In the genomic region with DNA sequence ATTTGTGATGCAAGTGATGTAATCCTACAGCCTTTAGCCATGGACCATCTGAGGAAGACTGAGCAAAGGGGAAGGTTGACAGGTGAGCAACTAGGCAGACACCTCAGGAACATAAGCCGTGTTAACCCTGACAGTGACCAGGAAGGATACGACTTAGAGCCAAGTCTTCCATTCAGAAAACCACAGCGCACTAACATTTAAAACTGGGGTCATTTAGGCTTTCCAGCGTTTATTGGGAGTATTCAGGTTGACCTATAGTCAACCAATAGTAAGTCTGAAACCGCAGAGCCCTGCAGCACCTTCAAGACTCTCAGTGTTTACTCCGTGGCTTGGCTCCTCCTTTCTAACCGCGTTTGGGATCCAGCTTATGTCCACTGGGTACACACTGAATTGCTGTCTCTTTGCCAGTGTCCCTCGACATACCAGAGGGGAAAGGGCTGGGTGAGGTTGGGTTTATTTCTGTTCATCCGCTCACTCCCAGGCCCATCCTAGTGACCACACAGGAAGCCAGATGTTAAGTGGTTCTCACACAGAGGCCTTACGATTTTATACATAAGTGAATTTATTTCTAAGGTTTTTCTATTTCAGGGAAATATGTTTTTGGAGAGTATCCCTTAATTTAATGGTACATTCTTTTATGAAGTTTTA, we compare ENCODE assay signal across 23 mouse cellular contexts. TPM values are rescaled to one million over a fixed set of nuclear protein-coding genes. Genes with fewer than 3 reads are reported as not detected.
A peak's percentile ranks its signal among the peaks of the same experiment; 100 is the strongest.
DNase-seq lines count a peak whose midpoint lies in the region; ATAC-seq and TF ChIP-seq lines count a peak whose summit lies in the region.
"Had no signal": no experiment of that assay in that cellular context is flagged by ENCODE, and none has a peak within 500 bp of the region (broad histone marks: within the 10 kb centered on the region; RNA-seq: fewer than 3 reads in every experiment).

No protein-coding gene starts in this region.

- 0 out of 2 replicates have a peak overlapping the region, but pooled peaks have one; percentile 20 for H3K4me3 ChIP-seq in E14TG2a.4 (replicated peaks; ENCODE audit: low read length)
- no peak overlapping the region for H3K4me3 ChIP-seq in forebrain, embryonic 15.5 days
- H3K4me3 ChIP-seq: embryonic facial prominence, embryonic 10.5 days; forebrain, embryonic 13.5 days; heart, adult 2 months; heart, embryonic 15.5 days; hindbrain, embryonic 15.5 days had no signal

- intact Hi-C loops in left cerebral cortex, postnatal 25 days (cut with DNase I): no loop called here

- peaks cover 71% of the 10 kb centered on the region for H3K4me1 ChIP-seq in E14TG2a.4 (replicated peaks; ENCODE audit: low read depth, low read length)
- H3K4me1 ChIP-seq in forebrain, embryonic 15.5 days: no peaks in the 10 kb centered on the region
- H3K4me1 ChIP-seq: embryonic facial prominence, embryonic 10.5 days; forebrain, embryonic 13.5 days; heart, embryonic 15.5 days; hindbrain, embryonic 15.5 days had no signal

- ATAC-seq in common myeloid progenitor, adult 5-6 weeks (replicated peaks; ENCODE audit: low read depth, poor library complexity, severe bottlenecking): peak; percentile 76
- no peak for ATAC-seq in forebrain, embryonic 15.5 days (replicated peaks)
- ATAC-seq: activated CD4-positive, CD25-positive, alpha-beta regulatory T cell, adult 4 months; CD4-positive, CD25-positive, alpha-beta regulatory T cell, adult 4 months; forebrain, embryonic 13.5 days; intestine, embryonic 16.5 days had no signal

- no peak overlapping the region for H3K27ac ChIP-seq in forebrain, embryonic 15.5 days (replicated peaks)
- H3K27ac ChIP-seq: embryonic facial prominence, embryonic 10.5 days; forebrain, embryonic 13.5 days; heart, adult 2 months; heart, embryonic 15.5 days; hindbrain, embryonic 15.5 days had no signal

- no peaks in the 10 kb centered on the region for H3K9me3 ChIP-seq in E14TG2a.4 (ENCODE audit: low read length)
- H3K9me3 ChIP-seq in forebrain, embryonic 15.5 days: no peaks in the 10 kb centered on the region
- H3K9me3 ChIP-seq: embryonic facial prominence, embryonic 10.5 days; forebrain, embryonic 13.5 days; heart, embryonic 15.5 days; hindbrain, embryonic 15.5 days had no signal

- no peak overlapping the region for H3K9ac ChIP-seq in forebrain, embryonic 15.5 days (replicated peaks)
- H3K9ac ChIP-seq: forebrain, embryonic 13.5 days; heart, embryonic 15.5 days; hindbrain, embryonic 15.5 days had no signal

- TF ChIP-seq CTCF in E14TG2a.4 (conservative IDR thresholded peaks at IDR 0.05; ENCODE audit: low read length): no peak

- no peaks in the 10 kb centered on the region for H3K36me3 ChIP-seq in E14TG2a.4 (ENCODE audit: insufficient read depth, low read length)
- H3K36me3 ChIP-seq in forebrain, embryonic 15.5 days: no peaks in the 10 kb centered on the region
- H3K36me3 ChIP-seq: embryonic facial prominence, embryonic 10.5 days; G1E; heart, embryonic 15.5 days; hindbrain, embryonic 15.5 days had no signal

- 87% methylated on average over 11 of the region's 11 CpGs for WGBS in forebrain, embryonic 15.5 days

- no peak overlapping the region for H3K4me2 ChIP-seq in forebrain, embryonic 15.5 days (replicated peaks)
- H3K4me2 ChIP-seq: forebrain, embryonic 13.5 days; heart, embryonic 11.5 days; heart, embryonic 15.5 days; hindbrain, embryonic 15.5 days had no signal

- peak; percentile 52 for DNase-seq in ES-CJ7 (ENCODE audit: low read depth, low spot score)
- no peak for DNase-seq in left cerebral cortex, postnatal 25 days (ENCODE audit: low spot score in 2 of 2)
- no peak for DNase-seq in retina, postnatal 1 day
- DNase-seq: adrenal gland, postnatal 14 days; B cell, adult 2 months; cerebellum, adult 11-12 months; cerebellum, adult 9-10 months; cerebellum, postnatal 36 days; gastrocnemius, postnatal 36 days; heart, adult 2 months; heart, postnatal 14 days had no signal

- no peaks in the 10 kb centered on the region for H3K27me3 ChIP-seq in E14TG2a.4 (ENCODE audit: insufficient read depth, low read length)
- H3K27me3 ChIP-seq in forebrain, embryonic 15.5 days: no peaks in the 10 kb centered on the region
- H3K27me3 ChIP-seq: forebrain, embryonic 13.5 days; heart, embryonic 15.5 days; hindbrain, embryonic 15.5 days had no signal

RNA-seq across cellular contexts. Expression of a gene that starts 26.3 kb away (rescaled TPM):
- 26.9 and 37.2 TPM in 2 replicates for total RNA-seq in common myeloid progenitor, adult 5-6 weeks (2017)
- total RNA-seq in left cerebral cortex, postnatal 25 days (2021): 10 to 100 TPM; 41.1 to 42.8 TPM
- polyA plus RNA-seq in forebrain, embryonic 15.5 days (2015; fragmentation: Nextera tagmentation; extraction: Ambion mirVana): 25.0 and 28.5 TPM in 2 replicates
